Mouse (Mus musculus): ENCODE results near the gene Mylk4. TPM values are rescaled to one million over a fixed set of nuclear protein-coding genes. Genes with fewer than 3 reads are reported as not detected.

The Mylk4 gene
- polyA plus RNA-seq, 1 experiment from 2014 or later = not detected

- no peak overlapping the region for H3K27ac ChIP-seq (ENCODE audit: low read depth)
- no peak for DNase-seq
- 57% methylated on average over 10 of the region's 10 CpGs for WGBS (ENCODE audit: insufficient replicate concordance)
Measured at GRCm38 (mm10) chr13:32706651-32707288, 77.0 kb downstream of the Mylk4 start.

GRCm38 (mm10) chr13:32705315-32705714 is 78.4 kb downstream of the Mylk4 start:
- Histone ChIP-seq H3K4me2 (ENCODE audit: low read depth, low read length) (no peak overlapping the region), H3K9ac (replicated peaks) (no peak overlapping the region), H3K4me1 (ENCODE audit: insufficient read depth) (no peaks in the 10 kb centered on the region), H3K9me3 (ENCODE audit: low read length) (no peaks in the 10 kb centered on the region), H3K36me3 (replicated peaks; ENCODE audit: insufficient read depth, low read length) (no peaks in the 10 kb centered on the region), H3K4me3 (ENCODE audit: low read depth, low read length) (no peak overlapping the region), H3K27me3 (ENCODE audit: insufficient read depth, low read length) (no peaks in the 10 kb centered on the region), H3K27ac (ENCODE audit: low read depth) (no peak overlapping the region)
- no peak for TF ChIP-seq CTCF (IDR thresholded peaks at IDR 0.05; ENCODE audit: low read depth)
- no peak for TF ChIP-seq EP300 (IDR thresholded peaks at IDR 0.05; ENCODE audit: low read depth)
- DNase-seq (no peak), ATAC-seq (no peak)
- 74% methylated on average over 1 of the region's 1 CpGs for WGBS (ENCODE audit: insufficient replicate concordance)

More at GRCm38 (mm10) chr13:32706651-32707288, 77.0 kb downstream of the Mylk4 start:
- no peaks in the 10 kb centered on the region for H3K27me3 ChIP-seq (ENCODE audit: insufficient read depth, low read length)
- H3K4me3 ChIP-seq (ENCODE audit: low read depth, low read length) = no peak overlapping the region
- no peaks in the 10 kb centered on the region for H3K4me1 ChIP-seq (ENCODE audit: insufficient read depth)
- TF ChIP-seq CTCF (IDR thresholded peaks at IDR 0.05; ENCODE audit: low read depth) (no peak), EP300 (IDR thresholded peaks at IDR 0.05; ENCODE audit: low read depth) (no peak)
- ATAC-seq = no peak
- no peaks in the 10 kb centered on the region for H3K36me3 ChIP-seq (replicated peaks; ENCODE audit: insufficient read depth, low read length)
- no peak overlapping the region for H3K4me2 ChIP-seq (ENCODE audit: low read depth, low read length)
- no peaks in the 10 kb centered on the region for H3K9me3 ChIP-seq (ENCODE audit: low read length)
- H3K9ac ChIP-seq (replicated peaks) = no peak overlapping the region

GRCm38 (mm10) chr13:32704911-32705310 is 78.8 kb downstream of the Mylk4 start:
- Histone ChIP-seq H3K4me1 (ENCODE audit: insufficient read depth) (no peaks in the 10 kb centered on the region), H3K9ac (replicated peaks) (no peak overlapping the region), H3K4me3 (ENCODE audit: low read depth, low read length) (no peak overlapping the region), H3K27me3 (ENCODE audit: insufficient read depth, low read length) (no peaks in the 10 kb centered on the region), H3K4me2 (ENCODE audit: low read depth, low read length) (no peak overlapping the region), H3K36me3 (replicated peaks; ENCODE audit: insufficient read depth, low read length) (no peaks in the 10 kb centered on the region), H3K27ac (ENCODE audit: low read depth) (no peak overlapping the region), H3K9me3 (ENCODE audit: low read length) (no peaks in the 10 kb centered on the region)
- 67% methylated on average over 2 of the region's 2 CpGs for WGBS (ENCODE audit: insufficient replicate concordance)
- DNase-seq = no peak
- no peak for TF ChIP-seq CTCF (IDR thresholded peaks at IDR 0.05; ENCODE audit: low read depth)
- TF ChIP-seq EP300 (IDR thresholded peaks at IDR 0.05; ENCODE audit: low read depth) = no peak
- no peak for ATAC-seq

- no peak for ATAC-seq
- Histone ChIP-seq H3K27ac (ENCODE audit: low read depth) (no peak overlapping the region), H3K9me3 (ENCODE audit: low read length) (no peaks in the 10 kb centered on the region), H3K9ac (replicated peaks) (no peak overlapping the region), H3K4me2 (ENCODE audit: low read depth, low read length) (no peak overlapping the region), H3K4me1 (ENCODE audit: insufficient read depth) (no peaks in the 10 kb centered on the region), H3K36me3 (replicated peaks; ENCODE audit: insufficient read depth, low read length) (no peaks in the 10 kb centered on the region), H3K27me3 (ENCODE audit: insufficient read depth, low read length) (no peaks in the 10 kb centered on the region), H3K4me3 (ENCODE audit: low read depth, low read length) (no peak overlapping the region)
- no peak for DNase-seq
- WGBS (ENCODE audit: insufficient replicate concordance) = 63% methylated on average over 1 of the region's 1 CpGs
- TF ChIP-seq EP300 (IDR thresholded peaks at IDR 0.05; ENCODE audit: low read depth) = no peak
- no peak for TF ChIP-seq CTCF (IDR thresholded peaks at IDR 0.05; ENCODE audit: low read depth)
Measured at GRCm38 (mm10) chr13:32701564-32701963, 82.2 kb downstream of the Mylk4 start.

GRCm38 (mm10) chr13:32699376-32699775 is 84.4 kb downstream of the Mylk4 start:
- Histone ChIP-seq H3K36me3 (replicated peaks; ENCODE audit: insufficient read depth, low read length) (no peaks in the 10 kb centered on the region), H3K9me3 (ENCODE audit: low read length) (no peaks in the 10 kb centered on the region), H3K27ac (ENCODE audit: low read depth) (no peak overlapping the region), H3K4me1 (ENCODE audit: insufficient read depth) (no peaks in the 10 kb centered on the region), H3K9ac (replicated peaks) (no peak overlapping the region), H3K4me3 (ENCODE audit: low read depth, low read length) (no peak overlapping the region), H3K4me2 (ENCODE audit: low read depth, low read length) (no peak overlapping the region), H3K27me3 (ENCODE audit: insufficient read depth, low read length) (no peaks in the 10 kb centered on the region)
- no peak for ATAC-seq
- WGBS (ENCODE audit: insufficient replicate concordance) = 79% methylated on average over 1 of the region's 1 CpGs
- DNase-seq = no peak
- TF ChIP-seq EP300 (IDR thresholded peaks at IDR 0.05; ENCODE audit: low read depth) (no peak), CTCF (IDR thresholded peaks at IDR 0.05; ENCODE audit: low read depth) (no peak)

- ATAC-seq (no peak), DNase-seq (no peak)
- WGBS (ENCODE audit: insufficient replicate concordance) = 78% methylated on average over 3 of the region's 3 CpGs
- H3K4me3 ChIP-seq (ENCODE audit: low read depth, low read length) = no peak overlapping the region
- H3K9me3 ChIP-seq (ENCODE audit: low read length) = no peaks in the 10 kb centered on the region
- H3K27ac ChIP-seq (ENCODE audit: low read depth) = no peak overlapping the region
- no peak overlapping the region for H3K9ac ChIP-seq (replicated peaks)
- H3K4me2 ChIP-seq (ENCODE audit: low read depth, low read length) = no peak overlapping the region
- no peaks in the 10 kb centered on the region for H3K4me1 ChIP-seq (ENCODE audit: insufficient read depth)
- no peaks in the 10 kb centered on the region for H3K36me3 ChIP-seq (replicated peaks; ENCODE audit: insufficient read depth, low read length)
- TF ChIP-seq CTCF (IDR thresholded peaks at IDR 0.05; ENCODE audit: low read depth) (no peak), EP300 (IDR thresholded peaks at IDR 0.05; ENCODE audit: low read depth) (no peak)
- H3K27me3 ChIP-seq (ENCODE audit: insufficient read depth, low read length) = no peaks in the 10 kb centered on the region
Measured at GRCm38 (mm10) chr13:32698956-32699355, 84.8 kb downstream of the Mylk4 start.
